Mouse (Mus musculus) small intestine, adult 2 months (tissue): ENCODE measurements around the gene Grap2. TPM values are rescaled to one million over a fixed set of nuclear protein-coding genes. Genes with fewer than 3 reads are reported as not detected.

ENCODE experiments used
- H3K27ac ChIP-seq: fragments of 200-500 bp; 2 replicates; pipeline ENCODE4 v1.5.1; 2012; ENCODE audit warnings: low read depth, low read length, control low read depth, inconsistent platforms; ENCODE audit not compliant: insufficient read depth
- H3K27me3 ChIP-seq: fragments of 200-500 bp; 2 replicates; pipeline ENCODE4 v1.6.1; 2012; ENCODE audit warnings: mild to moderate bottlenecking, moderate library complexity, low read length, inconsistent platforms; ENCODE audit not compliant: control insufficient read depth, insufficient read depth
- H3K36me3 ChIP-seq: fragments of 200-500 bp; 2 replicates; pipeline ENCODE4 v1.6.1; 2012; ENCODE audit warnings: mild to moderate bottlenecking, low read length, control low read depth, inconsistent platforms; ENCODE audit not compliant: control insufficient read depth, insufficient read depth
- H3K4me1 ChIP-seq: fragments of 200-500 bp; 2 replicates; pipeline ENCODE4 v1.6.1; 2012; ENCODE audit warnings: low read length, inconsistent platforms, mixed read lengths; ENCODE audit not compliant: control insufficient read depth, insufficient read depth, insufficient read length
- H3K4me3 ChIP-seq: fragments of 200-500 bp; 2 replicates; pipeline ENCODE4 v1.5.1; 2012; ENCODE audit warnings: low read depth, mild to moderate bottlenecking, control low read depth, inconsistent platforms, low read length, moderate library complexity
- CTCF ChIP-seq: fragments of 200-500 bp; IDR thresholded peaks from 2 replicates; pipeline ENCODE4 v1.5.1; 2012; ENCODE audit warnings: low read depth, mild to moderate bottlenecking, control low read depth, inconsistent platforms, low read length, moderate library complexity, mixed read lengths; ENCODE audit not compliant: insufficient replicate concordance, insufficient read length; ENCODE audit errors: extremely low read depth
- POLR2A ChIP-seq: fragments of 200-500 bp; IDR thresholded peaks from 2 replicates; pipeline ENCODE4 v1.6.1; 2012; ENCODE audit warnings: low read depth, mild to moderate bottlenecking, control low read depth, inconsistent platforms, low read length, moderate library complexity
- WGBS: fragments of 180-500 bp; shearing (Covaris S2); methylation state at CpG from one replicate; pipeline ENCODE4 v1.1.7; 2018; 5-methylcytosine and 5-hydroxymethylcytosine counted together
- polyA plus RNA-seq: library from polyadenylated mRNA; depleted of rRNA; stranded (reverse); fragments of >200 nt; gene quantifications from 2 replicates; pipeline ENCODE4 v1.2.3, GENCODE M21; 2012

The Grap2 gene
- polyA plus RNA-seq, 1 experiment = 3.1 TPM

DNA sequence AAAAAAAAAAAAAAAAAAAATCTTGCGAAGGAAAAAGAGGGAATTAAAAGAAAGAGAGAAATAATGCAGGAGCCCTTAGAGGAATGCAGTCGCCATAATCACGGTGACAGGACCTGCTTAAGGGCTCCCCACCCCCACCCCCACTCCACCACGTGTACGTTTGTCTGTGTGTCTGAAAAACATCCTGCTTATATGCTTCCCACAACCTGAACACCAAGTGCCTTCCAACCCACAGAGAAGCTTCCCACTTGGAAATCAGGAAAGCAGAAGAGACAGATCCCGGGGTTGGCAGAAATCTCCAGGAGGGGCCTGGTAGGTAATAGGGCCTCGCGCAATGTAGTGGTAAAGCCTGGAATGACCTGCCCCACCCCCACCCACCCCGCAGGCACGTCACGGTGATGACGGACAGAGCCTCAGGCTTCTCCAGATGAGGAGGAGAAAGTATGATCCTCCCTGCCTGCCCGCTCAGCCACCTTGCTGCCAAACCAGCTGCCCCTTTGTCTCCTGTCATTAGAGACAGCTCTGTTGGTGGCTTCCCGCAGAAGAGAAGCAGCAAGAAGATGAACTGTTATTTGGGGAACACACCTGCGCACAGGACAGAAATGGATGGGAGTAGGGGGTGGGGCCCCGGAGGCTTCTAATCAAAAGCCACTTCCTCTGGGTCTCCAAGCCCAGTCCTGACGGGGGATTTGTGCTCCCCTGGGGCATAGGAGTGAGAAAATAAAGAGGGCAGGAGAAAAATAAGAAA lies 43.4 kb downstream of the Grap2 start:
- H3K4me3 ChIP-seq = no peak overlapping the region
- H3K27me3 ChIP-seq = peaks cover 3% of the 10 kb centered on the region; the same call in 1 of the 2 replicates
- peaks cover 8% of the 10 kb centered on the region; the same call in 1 of the 2 replicates for H3K4me1 ChIP-seq
- H3K36me3 ChIP-seq = no peaks in the 10 kb centered on the region
- TF ChIP-seq POLR2A = no peak
- TF ChIP-seq CTCF = no peak
- WGBS = 18% methylated on average over 17 of the region's 17 CpGs
- no peak overlapping the region for H3K27ac ChIP-seq

DNA sequence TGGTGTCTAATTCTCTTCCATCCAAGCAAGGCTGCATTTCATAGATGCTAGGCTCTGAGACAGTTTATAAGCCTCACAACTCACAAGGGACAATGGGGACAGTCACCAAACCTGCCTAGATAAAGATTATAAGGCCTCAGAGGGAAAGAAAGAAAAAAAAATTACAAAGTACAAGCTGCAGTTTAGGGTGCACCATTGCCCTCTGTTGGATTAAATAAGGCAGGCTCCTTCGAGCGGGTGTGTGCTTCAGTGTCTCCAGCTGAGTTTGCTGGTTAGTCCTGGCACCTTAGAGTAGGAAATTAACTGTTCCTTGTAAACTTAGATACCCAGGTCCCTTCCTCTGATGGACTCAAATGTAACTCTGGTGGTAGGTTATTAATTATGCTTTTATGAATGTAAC lies 45.4 kb downstream of the Grap2 start:
- Histone ChIP-seq H3K27me3 (peaks cover 3% of the 10 kb centered on the region; the same call in 1 of the 2 replicates), H3K4me1 (peaks cover 8% of the 10 kb centered on the region; the same call in 1 of the 2 replicates), H3K4me3 (no peak overlapping the region), H3K36me3 (no peaks in the 10 kb centered on the region), H3K27ac (no peak overlapping the region)
- TF ChIP-seq POLR2A (no peak), CTCF (no peak)
- 18% methylated on average over 2 of the region's 2 CpGs for WGBS

DNA sequence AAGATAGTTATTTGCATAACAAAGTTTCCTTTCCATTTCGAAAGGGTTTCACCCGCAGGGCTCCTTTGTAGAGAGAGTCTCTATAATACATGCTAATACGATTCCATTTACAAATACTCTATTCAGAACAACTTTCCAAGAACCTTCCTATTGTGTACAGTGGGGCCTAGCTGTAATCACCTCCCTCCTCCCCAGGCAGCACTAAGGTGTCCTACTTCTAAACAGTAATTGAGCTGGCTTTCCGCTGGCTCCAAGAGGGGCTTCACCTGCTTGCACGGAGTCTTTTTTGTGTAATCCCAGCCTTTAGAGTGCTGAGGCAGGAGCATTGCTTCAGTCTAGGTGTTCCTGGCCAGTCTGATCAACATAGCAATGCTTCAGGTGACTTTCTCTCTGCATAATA lies 46.8 kb downstream of the Grap2 start:
- TF ChIP-seq CTCF = no peak
- no peak for TF ChIP-seq POLR2A
- WGBS = 73% methylated on average over 5 of the region's 5 CpGs
- no peak overlapping the region for H3K27ac ChIP-seq

DNA sequence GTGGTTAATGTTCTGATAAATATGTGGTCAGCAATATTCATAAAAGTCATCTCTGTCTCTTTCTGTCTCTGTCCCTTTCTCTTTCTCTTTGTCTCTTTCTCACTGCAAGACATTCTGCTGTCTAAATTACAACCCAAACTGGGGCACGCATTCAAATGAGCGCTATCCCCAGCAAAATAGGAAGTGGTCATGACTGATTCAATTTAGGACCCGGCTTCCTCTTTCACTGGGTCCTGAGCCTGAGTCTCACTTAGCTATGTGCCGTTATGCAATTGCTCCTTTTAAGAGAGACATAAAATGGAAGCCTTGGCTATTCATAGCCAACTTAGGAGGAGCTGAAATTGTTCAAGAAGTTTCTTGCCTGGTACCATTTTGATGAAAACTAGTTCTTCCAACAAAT lies 47.4 kb downstream of the Grap2 start:
- 63% methylated on average over 4 of the region's 4 CpGs for WGBS
- Histone ChIP-seq H3K27me3 (no peaks in the 10 kb centered on the region; the same call in 1 of the 2 replicates), H3K36me3 (no peaks in the 10 kb centered on the region), H3K4me1 (0 out of 2 replicates have a peak, but pooled peaks cover 6% of the 10 kb centered on the region), H3K27ac (no peak overlapping the region), H3K4me3 (no peak overlapping the region)
- TF ChIP-seq POLR2A (no peak), CTCF (no peak)

More for the DNA sequence above, 46.8 kb downstream of the Grap2 start:
- no peaks in the 10 kb centered on the region for H3K36me3 ChIP-seq
- peaks cover 9% of the 10 kb centered on the region; the same call in 1 of the 2 replicates for H3K4me1 ChIP-seq
- H3K27me3 ChIP-seq = peaks cover 2% of the 10 kb centered on the region; the same call in 1 of the 2 replicates
- H3K4me3 ChIP-seq = no peak overlapping the region

DNA sequence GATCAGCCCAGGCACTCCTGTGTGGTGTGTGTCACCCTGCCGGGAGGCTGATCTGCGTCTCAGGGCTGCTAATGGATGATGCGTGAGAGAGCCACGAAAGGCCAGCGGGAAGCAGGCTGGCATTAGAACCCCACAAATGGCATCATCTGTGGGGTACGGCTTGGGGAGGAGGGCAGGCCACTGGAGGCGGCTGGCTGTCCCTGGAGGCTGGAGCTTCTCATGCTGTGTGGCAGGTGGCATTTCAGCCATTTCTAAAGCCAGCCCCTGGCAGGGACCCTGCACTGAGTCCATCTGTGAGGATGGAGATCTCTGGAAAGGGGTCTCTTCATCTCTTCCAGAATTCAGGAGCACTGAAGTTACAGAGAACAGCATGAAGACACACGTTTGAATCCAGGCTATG lies 48.0 kb downstream of the Grap2 start:
- Histone ChIP-seq H3K27me3 (no peaks in the 10 kb centered on the region; the same call in 1 of the 2 replicates), H3K4me1 (0 out of 2 replicates have a peak, but pooled peaks cover 6% of the 10 kb centered on the region), H3K4me3 (no peak overlapping the region), H3K36me3 (no peaks in the 10 kb centered on the region), H3K27ac (peak overlapping the region; percentile 17; the same call in 1 of the 2 replicates)
- TF ChIP-seq POLR2A (no peak), CTCF (no peak)
- 79% methylated on average over 8 of the region's 8 CpGs for WGBS

DNA sequence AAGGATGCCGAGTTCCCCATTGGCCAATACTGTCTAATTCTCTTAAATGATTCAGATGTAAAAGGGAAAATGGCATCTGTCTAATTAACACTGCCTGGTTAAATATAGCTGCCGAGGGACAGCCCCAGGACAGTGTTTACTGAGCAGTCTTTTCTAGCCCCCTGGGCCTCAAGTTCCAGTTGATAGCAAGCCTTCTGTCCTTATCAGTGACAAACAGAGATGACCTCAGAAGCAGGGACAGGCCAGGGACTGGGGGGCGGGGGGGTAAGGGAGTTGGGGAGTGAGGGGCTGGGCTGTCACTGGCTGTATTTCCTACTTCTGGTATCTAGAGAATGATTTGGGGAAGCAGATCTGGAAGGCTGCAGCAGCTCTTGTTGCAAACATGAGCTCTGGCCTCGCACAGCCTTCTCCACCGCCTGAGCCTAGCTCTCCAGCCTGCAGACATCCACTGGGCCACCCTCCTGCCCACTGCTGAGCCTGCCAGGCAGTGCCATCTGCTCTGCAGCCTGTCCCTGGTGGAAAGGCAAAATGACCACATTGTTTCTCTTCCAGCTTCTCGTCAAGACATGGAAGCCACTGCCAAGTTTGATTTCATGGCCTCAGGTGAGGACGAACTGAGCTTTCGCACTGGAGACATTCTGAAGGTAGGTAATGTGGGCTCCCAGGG lies 50.9 kb downstream of the Grap2 start:
- 46% methylated on average over 8 of the region's 8 CpGs for WGBS
- TF ChIP-seq CTCF = no peak
- TF ChIP-seq POLR2A = no peak
- H3K4me1 ChIP-seq = 0 out of 2 replicates have a peak, but pooled peaks cover 6% of the 10 kb centered on the region
- H3K27ac ChIP-seq = no peak overlapping the region
- no peaks in the 10 kb centered on the region for H3K27me3 ChIP-seq
- no peaks in the 10 kb centered on the region for H3K36me3 ChIP-seq
- H3K4me3 ChIP-seq = no peak overlapping the region; the same call in 1 of the 2 replicates

DNA sequence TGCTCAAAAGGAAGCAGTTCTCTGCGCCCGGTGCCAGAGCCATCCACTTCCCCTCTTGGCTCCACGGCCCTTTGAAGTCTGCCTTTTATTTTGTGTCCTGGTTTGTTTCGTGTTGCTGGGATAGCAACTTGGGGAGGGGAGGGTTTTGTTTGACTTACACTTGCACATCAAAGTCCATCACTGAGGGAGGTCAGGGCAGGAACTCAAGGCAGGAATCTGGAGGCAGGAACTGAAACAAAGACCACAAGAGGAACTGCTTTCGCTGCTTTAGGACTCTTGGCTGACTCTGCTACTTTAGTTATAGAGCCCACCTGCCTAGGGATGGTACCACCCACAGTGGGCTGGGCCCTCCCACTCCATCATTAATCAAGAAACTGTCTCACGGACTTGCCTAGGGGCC lies 54.1 kb downstream of the Grap2 start:
- 48% methylated on average over 6 of the region's 6 CpGs for WGBS
- Histone ChIP-seq H3K36me3 (no peaks in the 10 kb centered on the region), H3K27ac (no peak overlapping the region), H3K4me3 (no peak overlapping the region), H3K4me1 (0 out of 2 replicates have a peak, but pooled peaks cover 2% of the 10 kb centered on the region), H3K27me3 (no peaks in the 10 kb centered on the region)
- TF ChIP-seq CTCF = no peak
- no peak for TF ChIP-seq POLR2A
